ENCODE assay signal across 14 mouse cellular contexts in the genomic region with DNA sequence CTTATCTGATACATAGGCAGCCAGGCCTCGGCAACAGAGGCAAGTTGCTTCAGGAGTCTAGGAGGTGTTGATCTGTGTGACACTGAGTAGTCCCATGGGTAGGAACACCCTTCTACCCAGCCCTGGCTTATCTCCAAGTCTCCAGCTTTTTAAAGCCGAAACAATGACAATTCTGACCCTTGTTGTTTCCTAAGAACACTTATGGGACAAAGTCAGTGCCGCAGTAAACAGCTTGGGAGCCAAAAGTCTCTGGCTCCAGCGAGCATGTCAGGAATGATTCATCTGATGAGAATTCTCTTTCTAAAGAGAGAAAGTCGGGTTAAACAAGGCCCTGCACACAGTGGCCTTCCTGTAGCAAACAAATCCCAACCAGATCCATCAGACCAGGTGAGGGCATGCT.
DNase-seq lines count a peak whose midpoint lies in the region; ATAC-seq lines count a peak whose summit lies in the region.
"Had no signal": no experiment of that assay in that cellular context is flagged by ENCODE, and none has a peak within 500 bp of the region (broad histone marks: within the 10 kb centered on the region; RNA-seq: fewer than 3 reads in every experiment).

No protein-coding gene starts in this region.

- 83% methylated on average over 5 of the region's 5 CpGs for WGBS in midbrain, embryonic 10.5 days
- WGBS in midbrain, embryonic 11.5 days = 76% methylated on average over 5 of the region's 5 CpGs
- 80% methylated on average over 5 of the region's 5 CpGs for WGBS in limb, embryonic 10.5 days
- 79% methylated on average over 5 of the region's 5 CpGs for WGBS in forebrain, embryonic 13.5 days

- no peak for ATAC-seq in midbrain, embryonic 11.5 days (ENCODE audit: low FRiP score)
- ATAC-seq in monocyte, adult 5-6 weeks (replicated peaks; ENCODE audit: insufficient number of reproducible peaks, low FRiP score, low TSS enrichment, poor library complexity, severe bottlenecking) = no peak
- ATAC-seq in forebrain, embryonic 13.5 days = no peak
- ATAC-seq: midbrain, embryonic 16.5 days had no signal

- H3K9me3 ChIP-seq in midbrain, embryonic 10.5 days (replicated peaks) = peaks cover 8% of the 10 kb centered on the region; the same call in 1 of the 2 replicates
- H3K9me3 ChIP-seq in midbrain, embryonic 11.5 days (ENCODE audit: control insufficient read depth, low read length) = peaks cover 3% of the 10 kb centered on the region; the same call in 1 of the 2 replicates
- H3K9me3 ChIP-seq in limb, embryonic 10.5 days (replicated peaks) = no peaks in the 10 kb centered on the region
- H3K9me3 ChIP-seq in forebrain, embryonic 13.5 days (replicated peaks) = no peaks in the 10 kb centered on the region; the same call in 1 of the 2 replicates
- H3K9me3 ChIP-seq: limb, embryonic 15.5 days had no signal

- peak; percentile 64 for DNase-seq in gastrocnemius, adult 18-20 months (ENCODE audit: low spot score)
- no peak for DNase-seq in gastrocnemius, postnatal 10 days
- peak; percentile 4 for DNase-seq in midbrain, embryonic 10.5 days (ENCODE audit: low spot score)
- no peak for DNase-seq in midbrain, embryonic 11.5 days (ENCODE audit: low spot score, missing footprints)
- DNase-seq in gastrocnemius, adult 8-10 months (ENCODE audit: low spot score in 2 of 2) = peak; percentile 17 to 24
- peak; percentile 18 for DNase-seq in limb, embryonic 10.5 days (ENCODE audit: low spot score)
- DNase-seq: layer of hippocampus, postnatal 36 days; lung, postnatal 10 days; right cerebral cortex, postnatal 4 days had no signal

- H3K9ac ChIP-seq in midbrain, embryonic 11.5 days (ENCODE audit: low read length) = no peak overlapping the region
- no peak overlapping the region for H3K9ac ChIP-seq in forebrain, embryonic 13.5 days
- H3K9ac ChIP-seq: limb, embryonic 15.5 days had no signal

- H3K27me3 ChIP-seq in midbrain, embryonic 10.5 days (ENCODE audit: low read depth, poor library complexity, severe bottlenecking) = no peaks in the 10 kb centered on the region
- no peaks in the 10 kb centered on the region for H3K27me3 ChIP-seq in midbrain, embryonic 11.5 days (ENCODE audit: control insufficient read depth, insufficient read depth, low read length)
- no peaks in the 10 kb centered on the region for H3K27me3 ChIP-seq in limb, embryonic 10.5 days (ENCODE audit: low read depth, poor library complexity, severe bottlenecking)
- H3K27me3 ChIP-seq in forebrain, embryonic 13.5 days = no peaks in the 10 kb centered on the region

- 0 out of 2 replicates have a peak, but pooled peaks cover 3% of the 10 kb centered on the region for H3K4me1 ChIP-seq in midbrain, embryonic 10.5 days
- no peaks in the 10 kb centered on the region for H3K4me1 ChIP-seq in midbrain, embryonic 11.5 days (ENCODE audit: control insufficient read depth, insufficient read depth, low read length)
- peaks cover 31% of the 10 kb centered on the region for H3K4me1 ChIP-seq in limb, embryonic 10.5 days
- H3K4me1 ChIP-seq in forebrain, embryonic 13.5 days = no peaks in the 10 kb centered on the region

- H3K36me3 ChIP-seq in midbrain, embryonic 10.5 days = no peaks in the 10 kb centered on the region
- H3K36me3 ChIP-seq in midbrain, embryonic 11.5 days (ENCODE audit: control insufficient read depth, insufficient read depth, low read length) = no peaks in the 10 kb centered on the region
- H3K36me3 ChIP-seq in limb, embryonic 10.5 days = no peaks in the 10 kb centered on the region
- no peaks in the 10 kb centered on the region for H3K36me3 ChIP-seq in forebrain, embryonic 13.5 days (ENCODE audit: poor library complexity, severe bottlenecking)
- H3K36me3 ChIP-seq: limb, embryonic 15.5 days had no signal

- no peak overlapping the region for H3K4me3 ChIP-seq in midbrain, embryonic 10.5 days
- H3K4me3 ChIP-seq in midbrain, embryonic 11.5 days (ENCODE audit: low read depth, low read length) = no peak overlapping the region
- H3K4me3 ChIP-seq in limb, embryonic 10.5 days = no peak overlapping the region
- H3K4me3 ChIP-seq in forebrain, embryonic 13.5 days = no peak overlapping the region
- H3K4me3 ChIP-seq: erythroblast, embryonic 14.5 days; limb, embryonic 15.5 days had no signal

- H3K27ac ChIP-seq in midbrain, embryonic 10.5 days (replicated peaks) = no peak overlapping the region
- no peak overlapping the region for H3K27ac ChIP-seq in midbrain, embryonic 11.5 days (ENCODE audit: low read depth, low read length)
- no peak overlapping the region for H3K27ac ChIP-seq in limb, embryonic 10.5 days
- no peak overlapping the region for H3K27ac ChIP-seq in forebrain, embryonic 13.5 days
- H3K27ac ChIP-seq: limb, embryonic 15.5 days had no signal

- no peak overlapping the region for H3K4me2 ChIP-seq in midbrain, embryonic 11.5 days
- no peak overlapping the region for H3K4me2 ChIP-seq in forebrain, embryonic 13.5 days
- H3K4me2 ChIP-seq: limb, embryonic 15.5 days had no signal

Comparison
In these comparisons a context has a peak if more than half of its experiments do, and no peak if none do; other contexts are left out.
1. DNase-seq: peak in gastrocnemius, adult 18-20 months (single experiment), midbrain, embryonic 10.5 days (single experiment), gastrocnemius, adult 8-10 months (2 of 2) and limb, embryonic 10.5 days (single experiment); none in gastrocnemius, postnatal 10 days (single experiment) and midbrain, embryonic 11.5 days (single experiment).